Mouse (Mus musculus): ENCODE data around the gene Ptms.

DNA sequence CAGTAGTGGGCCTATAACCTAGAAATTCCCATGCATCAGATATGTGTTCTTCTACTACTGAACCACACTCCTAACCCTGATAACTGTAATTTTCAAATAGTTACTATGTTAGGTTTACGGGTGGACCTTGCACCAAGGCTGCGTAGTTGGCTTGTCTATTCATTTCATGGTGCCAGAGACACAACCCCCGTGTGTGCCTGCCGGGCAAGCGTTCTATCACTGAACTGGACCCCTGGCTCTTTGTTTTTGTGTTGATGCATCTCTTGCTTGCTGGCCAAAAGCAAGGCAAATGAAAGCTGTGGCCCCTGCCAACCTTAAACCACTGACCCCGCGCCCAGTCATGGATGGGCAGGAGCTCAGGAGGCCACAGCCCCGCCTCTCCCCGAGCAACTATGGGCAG lies 38.1 kb downstream of the Ptms start:
- TF ChIP-seq POLR2A (IDR thresholded peaks at IDR 0.05; ENCODE audit: borderline replicate concordance, insufficient read depth, low read length): no peak
- TF ChIP-seq CTCF (IDR thresholded peaks at IDR 0.05; ENCODE audit: borderline replicate concordance, insufficient read depth, low read depth, low read length): no peak

All from cerebellum, adult 2 months (tissue).